Mouse (Mus musculus) testis, postnatal 14 days (tissue): Measurements from ENCODE around the gene Pla2g2c.

Source experiments
- DNase-seq: peaks from one replicate; pipeline ENCODE4 v3.0.0; 2021; ENCODE audit warnings: low spot score

The Pla2g2c gene

DNA sequence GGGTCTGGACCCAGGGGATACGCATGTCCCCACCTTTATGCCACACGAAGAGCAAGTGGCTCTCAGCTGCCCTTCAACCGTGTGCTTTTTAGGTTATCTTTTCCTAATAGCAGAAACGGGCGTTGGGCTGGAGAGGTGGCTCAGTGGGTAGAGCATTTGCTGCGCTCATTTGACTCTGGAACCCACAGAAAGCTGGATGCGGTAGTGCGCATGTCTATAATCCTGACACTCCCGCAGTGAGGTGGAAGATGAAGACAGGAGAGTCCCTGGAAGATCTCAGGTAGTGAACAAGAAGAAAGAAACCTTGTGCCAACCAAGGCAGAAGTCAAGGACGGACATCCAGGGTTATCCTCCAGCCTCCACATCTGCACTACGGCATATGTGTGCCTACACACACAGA lies 15.3 kb upstream of the Pla2g2c start:
- no peak for DNase-seq

DNA sequence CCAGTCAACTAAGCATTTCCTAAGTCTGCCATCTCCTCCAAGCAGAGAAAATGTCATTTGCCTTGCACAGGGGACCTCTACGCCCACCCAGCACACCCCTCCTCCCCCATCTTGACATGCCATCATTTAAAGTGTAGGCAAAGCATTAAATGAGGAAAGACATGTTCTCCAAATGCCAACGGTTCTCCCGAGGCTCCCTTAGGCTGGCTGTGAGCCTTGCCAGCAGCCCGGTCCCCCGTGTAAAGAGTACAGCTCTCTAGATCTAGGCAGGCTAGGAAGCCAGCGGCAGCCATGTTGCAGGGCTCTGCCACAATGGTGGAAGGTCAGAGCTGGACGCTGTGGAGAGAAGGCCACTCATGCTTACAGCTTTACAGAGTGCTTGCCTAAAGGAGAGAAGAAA lies 14.6 kb upstream of the Pla2g2c start:
- DNase-seq, result no peak

DNA sequence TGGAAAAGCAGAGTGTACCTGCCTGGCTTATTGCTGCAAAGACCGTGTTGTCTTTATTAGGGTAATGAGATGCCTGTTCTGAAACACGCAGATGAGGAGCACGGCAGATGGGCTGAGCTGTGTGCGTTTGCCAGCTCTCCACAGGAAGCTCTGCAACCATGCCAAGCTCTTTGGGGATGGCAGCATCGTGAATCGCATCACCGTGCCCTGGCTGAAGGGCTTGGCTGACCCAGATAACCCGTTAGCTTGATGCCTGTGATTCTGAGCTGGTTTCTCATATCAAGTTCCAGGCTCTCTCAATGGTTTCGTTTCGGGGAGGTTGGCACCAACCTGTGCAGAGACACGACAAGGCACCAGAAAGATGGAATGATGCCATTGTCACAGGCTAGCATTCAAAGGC lies 14.0 kb upstream of the Pla2g2c start:
- no peak for DNase-seq

- DNase-seq, result peak; percentile 40
These were observed 13.4 kb upstream of the Pla2g2c start for GRCm38 (mm10) chr4:138711051-138711820.

DNA sequence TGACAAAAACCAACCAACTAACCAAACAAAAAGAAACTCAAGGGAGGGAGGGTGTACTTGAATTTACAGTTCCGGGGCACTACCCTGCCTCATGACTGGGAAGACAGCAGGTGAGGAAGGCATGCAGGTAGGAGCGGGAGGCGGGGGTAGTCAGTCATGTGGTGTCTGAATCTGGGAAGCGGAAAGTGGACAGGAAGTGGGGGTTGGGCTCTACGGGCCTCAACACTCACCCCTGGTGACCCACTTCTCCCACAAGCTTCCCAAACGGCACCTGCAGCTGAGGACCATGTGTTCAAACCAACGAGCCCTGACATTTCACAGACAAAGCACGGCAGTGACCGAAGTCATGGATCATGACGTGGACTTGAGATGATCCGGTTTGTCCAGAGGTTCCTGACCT lies 12.5 kb upstream of the Pla2g2c start:
- DNase-seq, result no peak

DNA sequence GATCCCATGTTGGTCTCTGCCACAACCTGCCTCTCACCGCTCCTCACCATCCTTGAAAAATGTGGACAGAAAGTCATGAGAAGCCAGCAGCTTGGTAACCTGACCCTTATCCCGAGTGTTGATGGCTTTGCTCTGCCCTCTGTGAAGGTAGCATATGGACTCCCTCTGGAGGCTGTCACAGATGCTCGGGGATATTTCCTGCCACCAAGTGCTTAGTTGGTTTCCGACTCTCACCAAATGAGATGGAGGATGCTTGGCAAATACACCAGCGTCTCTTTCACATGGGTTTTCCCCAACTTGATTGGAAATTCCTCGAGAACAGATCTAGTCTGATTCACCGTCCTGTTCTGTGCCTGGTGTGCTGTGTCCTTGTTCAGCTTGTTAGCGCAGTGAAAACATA lies 12.0 kb upstream of the Pla2g2c start:
- DNase-seq, result no peak

GRCm38 (mm10) chr4:138714186-138714585 lies 10.4 kb upstream of the Pla2g2c start:
- no peak for DNase-seq

GRCm38 (mm10) chr4:138716697-138717096 lies 7.9 kb upstream of the Pla2g2c start:
- DNase-seq, result no peak

DNA sequence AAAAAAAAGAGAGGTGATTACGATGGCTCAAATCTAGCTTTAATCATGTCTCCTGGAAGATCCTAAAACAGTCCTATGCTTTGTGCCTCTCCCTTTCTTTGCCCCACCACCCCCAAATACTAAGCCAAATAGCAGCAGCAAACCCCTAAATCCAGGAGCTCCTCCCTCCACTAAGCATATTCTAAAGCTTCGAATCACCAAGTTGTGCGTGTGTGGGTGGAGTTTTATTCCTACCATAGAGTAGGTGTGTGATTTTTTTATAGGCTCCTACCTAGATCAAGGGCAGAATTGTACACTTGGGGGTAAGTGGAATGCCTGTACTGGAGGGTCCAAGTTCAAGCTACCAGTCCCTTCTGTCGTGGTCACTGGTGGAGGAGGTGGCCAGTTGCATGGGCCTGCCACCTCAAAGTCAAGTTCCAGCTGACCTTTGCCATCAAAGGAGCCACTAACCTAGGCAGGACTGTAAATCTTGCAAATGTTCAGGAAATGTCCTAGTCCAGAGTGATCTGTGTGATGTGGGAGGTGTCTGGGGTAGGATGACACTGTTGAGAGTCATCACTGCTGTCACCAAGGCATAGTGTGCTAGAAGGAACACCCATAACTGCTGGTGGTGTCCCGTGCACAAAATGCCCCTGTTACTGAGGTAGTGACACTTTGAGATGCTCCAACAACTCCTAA lies 5.9 kb upstream of the Pla2g2c start:
- DNase-seq, result no peak

DNA sequence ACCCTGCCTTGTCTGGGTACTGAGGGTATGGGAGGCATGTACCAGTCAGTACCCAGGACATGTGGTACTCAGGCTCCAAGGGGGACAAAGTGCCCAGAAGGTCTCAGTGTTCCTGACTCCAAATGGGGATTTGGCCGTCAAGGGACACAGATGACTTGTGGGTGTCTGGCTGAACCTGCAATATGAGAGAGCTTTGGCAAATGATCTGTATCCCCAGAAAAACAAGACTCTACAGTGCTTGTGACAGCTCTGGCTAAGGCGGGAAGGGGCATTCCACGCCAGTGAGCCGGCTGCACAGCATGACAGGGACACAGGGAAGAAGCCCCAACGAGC lies 5.4 kb upstream of the Pla2g2c start:
- no peak for DNase-seq

GRCm38 (mm10) chr4:138723493-138724281 lies 905 bp upstream of the Pla2g2c start:
- no peak for DNase-seq

GRCm38 (mm10) chr4:138725127-138725461 lies 502 bp downstream of the Pla2g2c start:
- peak; percentile 83 for DNase-seq

- no peak for DNase-seq
These were observed 1.2 kb downstream of the Pla2g2c start for GRCm38 (mm10) chr4:138725751-138726150.

DNA sequence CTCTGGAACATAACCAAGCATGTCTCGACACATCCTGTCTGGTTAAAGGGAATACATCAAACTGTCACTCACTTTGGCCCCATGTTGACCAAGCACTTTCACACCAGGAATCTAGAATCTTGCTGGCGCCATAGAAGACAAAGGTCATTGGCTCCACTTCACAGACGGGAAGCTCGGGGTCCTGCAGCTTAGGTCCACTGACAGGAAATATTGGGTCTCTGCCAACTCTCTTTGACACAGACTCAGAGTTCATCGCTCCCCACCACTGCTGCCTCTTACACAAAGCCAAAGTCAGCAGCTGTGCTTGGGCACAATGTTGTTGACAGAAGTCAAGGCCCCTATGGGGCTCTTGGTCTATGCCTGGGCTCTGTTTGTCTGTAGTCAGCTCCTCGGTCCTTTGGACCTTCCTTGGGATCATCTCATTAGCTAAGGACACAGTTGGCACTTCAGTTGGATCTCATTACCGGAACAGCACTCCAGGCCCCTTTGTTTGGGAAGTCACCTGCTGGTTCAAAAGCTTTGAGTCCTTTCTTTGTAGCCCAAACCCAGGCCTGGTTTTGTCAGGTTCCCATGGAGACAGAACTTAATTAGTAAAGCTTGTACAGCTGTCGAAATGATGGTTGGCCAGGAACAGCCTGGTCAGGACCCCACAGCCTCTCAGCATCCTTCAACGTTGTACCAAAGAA lies 4.6 kb downstream of the Pla2g2c start:
- DNase-seq, result no peak

DNA sequence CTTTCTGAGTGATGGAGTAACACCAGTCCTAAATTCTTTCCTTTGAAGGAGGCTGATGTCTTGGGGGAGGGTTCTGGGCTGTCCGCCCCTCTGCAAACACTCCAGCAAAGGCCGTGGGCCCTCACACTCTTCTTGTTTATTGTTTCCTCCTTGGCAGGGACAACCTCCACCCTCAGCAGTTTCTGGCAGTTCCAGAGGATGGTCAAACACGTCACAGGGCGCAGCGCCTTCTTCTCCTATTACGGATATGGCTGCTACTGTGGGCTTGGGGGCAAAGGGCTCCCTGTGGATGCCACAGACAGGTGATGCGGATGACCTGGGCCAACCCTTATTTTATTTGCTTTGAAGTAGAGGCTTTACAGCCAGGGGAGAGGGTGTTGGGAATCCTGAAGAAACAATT lies 9.5 kb downstream of the Pla2g2c start:
- no peak for DNase-seq

GRCm38 (mm10) chr4:138734863-138735262 lies 10.3 kb downstream of the Pla2g2c start:
- no peak for DNase-seq

- no peak for DNase-seq
These were observed 12.4 kb downstream of the Pla2g2c start, which contains the start of gene Ubxn10 for GRCm38 (mm10) chr4:138737031-138737430. Gene Ubxn10, minus strand, starts transcription at chr4:138737167.

DNA sequence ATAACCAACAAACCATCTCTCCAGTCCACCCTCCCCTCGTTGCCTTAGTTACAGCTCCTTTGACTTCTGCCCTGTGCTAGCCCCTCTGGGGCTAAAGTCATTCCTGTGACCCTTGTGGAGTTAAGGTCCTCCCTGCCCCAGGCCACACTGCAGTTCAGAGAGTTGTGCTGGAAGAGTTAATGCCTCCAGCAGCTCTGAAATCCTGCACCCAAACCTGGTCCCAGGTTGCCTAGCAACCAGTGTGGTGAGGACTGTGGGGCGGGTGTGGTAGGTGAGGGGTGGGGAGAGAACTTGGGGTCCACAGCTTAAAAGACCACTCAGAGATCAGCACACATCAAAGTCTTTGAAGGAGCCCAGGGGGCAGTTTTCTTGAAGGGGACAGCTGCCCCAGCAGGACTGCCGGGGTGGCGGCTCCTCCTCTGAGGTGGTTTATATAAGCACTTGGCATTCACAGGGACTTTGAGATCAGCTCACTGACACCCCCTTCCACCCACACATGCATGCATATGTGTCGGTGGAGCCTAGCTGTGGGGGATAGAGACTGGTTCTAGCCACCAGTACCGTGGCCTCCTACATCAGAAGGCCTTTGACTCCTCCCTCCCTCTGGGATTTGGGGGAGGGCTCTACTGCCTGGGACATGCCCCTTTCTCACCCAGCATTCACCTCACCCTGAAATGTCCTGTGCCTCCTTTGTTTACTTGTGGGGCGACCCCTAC lies 14.7 kb downstream of the Pla2g2c start:
- DNase-seq, result no peak

GRCm38 (mm10) chr4:138745884-138746283 lies 21.3 kb downstream of the Pla2g2c start:
- DNase-seq, result no peak

GRCm38 (mm10) chr4:138746866-138747265 lies 22.3 kb downstream of the Pla2g2c start:
- DNase-seq, result no peak

DNA sequence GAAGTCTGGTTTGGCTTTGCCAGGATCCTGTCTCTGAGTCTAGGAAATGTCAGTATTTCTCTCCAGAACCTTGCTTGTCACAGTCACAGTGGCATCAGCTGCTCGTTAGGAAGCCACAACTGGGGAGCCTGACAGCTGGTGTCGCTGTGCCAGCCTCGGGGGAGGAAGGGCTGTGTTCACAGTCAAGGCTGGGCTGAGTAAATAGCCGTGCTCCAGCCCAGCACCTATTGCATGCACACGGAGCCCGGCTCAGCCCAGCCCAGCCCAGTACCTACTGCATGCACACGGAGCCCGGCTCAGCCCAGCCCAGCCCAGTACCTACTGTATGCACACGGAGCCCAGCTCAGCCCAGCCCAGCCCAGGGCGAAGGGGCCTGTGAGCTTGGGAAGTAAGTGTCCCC lies 23.3 kb downstream of the Pla2g2c start:
- no peak for DNase-seq
